Mouse (Mus musculus): ENCODE data around the gene Jsrp1.

- TF ChIP-seq POLR2A (IDR thresholded peaks at IDR 0.05; ENCODE audit: low read depth, low read length): no peak
- no peak for TF ChIP-seq CTCF (IDR thresholded peaks at IDR 0.05; ENCODE audit: extremely low read depth, insufficient read length, insufficient replicate concordance, low read depth, low read length)
Measured at GRCm38 (mm10) chr10:80808985-80809632, 4.2 kb downstream of the Jsrp1 start.
